Mouse (Mus musculus) liver, embryonic 14 days (tissue): ENCODE data around the gene Trmt2a. TPM values are rescaled to one million over a fixed set of nuclear protein-coding genes. Genes with fewer than 3 reads are reported as not detected.

Source experiments
- polyA plus RNA-seq: library from polyadenylated mRNA; depleted of rRNA; stranded (reverse); fragments of >200 nt; gene quantifications from 2 replicates; pipeline ENCODE4 v1.2.3, GENCODE M21; 2012; rRNA removed

Trmt2a gene
- 46.5 and 53.3 TPM in 2 replicates for polyA plus RNA-seq

GRCm38 (mm10) chr16:18248433-18249363, at the start of gene Trmt2a, which contains the start of gene Ranbp1:
Gene Trmt2a, plus strand, starts transcription at chr16:18248679.
Gene Ranbp1, minus strand, starts transcription at chr16:18248732.

GRCm38 (mm10) chr16:18217579-18217978, 30.9 kb upstream of the Trmt2a start, which contains the start of gene Ccdc188:
Gene Ccdc188, plus strand, starts transcription at chr16:18217879.

GRCm38 (mm10) chr16:18234671-18235388, 13.6 kb upstream of the Trmt2a start, which contains the start of gene Zdhhc8:
Gene Zdhhc8, minus strand, starts transcription at chr16:18235136.

GRCm38 (mm10) chr16:18258221-18258620, 9.7 kb downstream of the Trmt2a start, which contains the start of gene Gm49776:
Gene Gm49776, minus strand, starts transcription at chr16:18258321.

GRCm38 (mm10) chr16:18289067-18289588, 40.6 kb downstream of the Trmt2a start, which contains the start of gene Dgcr8:
Gene Dgcr8, minus strand, starts transcription at chr16:18289246.

Other genes with a start within 250 kb of the Trmt2a start
- 12.9 TPM in 2 replicates for gene Dgcr6, start 195.8 kb upstream of the Trmt2a start, polyA plus RNA-seq
- 5.1 and 5.4 TPM in 2 replicates for gene Prodh, start 158.5 kb upstream of the Trmt2a start, polyA plus RNA-seq
- 0.49 and 0.62 TPM in 2 replicates for gene Rtn4r, start 121.0 kb upstream of the Trmt2a start, polyA plus RNA-seq
- not detected in 2 replicates for gene Ccdc188, start 30.8 kb upstream of the Trmt2a start, polyA plus RNA-seq
- 2.1 and 2.2 TPM in 2 replicates for gene Zdhhc8, start 13.5 kb upstream of the Trmt2a start, polyA plus RNA-seq
- gene Ranbp1, start 53 bp downstream of the Trmt2a start, polyA plus RNA-seq = 169 and 183 TPM in 2 replicates
- gene Gm49776, start 9.6 kb downstream of the Trmt2a start, polyA plus RNA-seq = 0.15 and 0.36 TPM in 2 replicates
- 23.2 and 24.4 TPM in 2 replicates for gene Dgcr8, start 40.6 kb downstream of the Trmt2a start, polyA plus RNA-seq
- gene Tango2, start 99.4 kb downstream of the Trmt2a start, polyA plus RNA-seq = 38.8 and 45.8 TPM in 2 replicates
- 6.8 and 7.3 TPM in 2 replicates for gene Arvcf, start 99.5 kb downstream of the Trmt2a start, polyA plus RNA-seq
- 100 and 122 TPM in 2 replicates for gene Txnrd2, start 177.7 kb downstream of the Trmt2a start, polyA plus RNA-seq
- 60.2 and 73.5 TPM in 2 replicates for gene Comt, start 178.2 kb downstream of the Trmt2a start, polyA plus RNA-seq